Mouse (Mus musculus): ENCODE data around the gene Olfr1386. TPM values are rescaled to one million over a fixed set of nuclear protein-coding genes. Genes with fewer than 3 reads are reported as not detected.

The Olfr1386 gene
- polyA plus RNA-seq, 1 experiment from 2014 or later: not detected

Other genes starting within 250 kb of the Olfr1386 start
- gene Mgat1, start 220.9 kb upstream of the Olfr1386 start, polyA plus RNA-seq (2016; fragmentation: Nextera tagmentation; extraction: Ambion mirVana): 35.4 and 35.7 TPM in 2 replicates
- gene Olfr1393, start 186.7 kb upstream of the Olfr1386 start, polyA plus RNA-seq (2016; fragmentation: Nextera tagmentation; extraction: Ambion mirVana): 0.05 and 0.10 TPM in 2 replicates
- not detected in 2 replicates for gene Olfr1392, start 179.8 kb upstream of the Olfr1386 start, polyA plus RNA-seq (2016; fragmentation: Nextera tagmentation; extraction: Ambion mirVana)
- not detected in 2 replicates for gene Olfr10, start 160.3 kb upstream of the Olfr1386 start, polyA plus RNA-seq (2016; fragmentation: Nextera tagmentation; extraction: Ambion mirVana)
- gene Olfr1391, start 142.3 kb upstream of the Olfr1386 start, polyA plus RNA-seq (2016; fragmentation: Nextera tagmentation; extraction: Ambion mirVana): not detected in 2 replicates
- gene Olfr1390, start 129.9 kb upstream of the Olfr1386 start, polyA plus RNA-seq (2016; fragmentation: Nextera tagmentation; extraction: Ambion mirVana): not detected in 2 replicates
- not detected in 2 replicates for gene Olfr1389, start 42.0 kb upstream of the Olfr1386 start, polyA plus RNA-seq (2016; fragmentation: Nextera tagmentation; extraction: Ambion mirVana)
- gene Olfr1388, start 28.4 kb upstream of the Olfr1386 start, polyA plus RNA-seq (2016; fragmentation: Nextera tagmentation; extraction: Ambion mirVana): 0.07 and 0.11 TPM in 2 replicates
- gene Olfr1387, start 9.7 kb upstream of the Olfr1386 start, polyA plus RNA-seq (2016; fragmentation: Nextera tagmentation; extraction: Ambion mirVana): not detected in 2 replicates
- gene Olfr1385, start 24.0 kb downstream of the Olfr1386 start, polyA plus RNA-seq (2016; fragmentation: Nextera tagmentation; extraction: Ambion mirVana): not detected in 2 replicates
- not detected in 2 replicates for gene Olfr1384, start 41.7 kb downstream of the Olfr1386 start, polyA plus RNA-seq (2016; fragmentation: Nextera tagmentation; extraction: Ambion mirVana)
- gene Olfr1383, start 54.6 kb downstream of the Olfr1386 start, polyA plus RNA-seq (2016; fragmentation: Nextera tagmentation; extraction: Ambion mirVana): not detected in 2 replicates
- not detected in 2 replicates for gene Olfr1382, start 63.2 kb downstream of the Olfr1386 start, polyA plus RNA-seq (2016; fragmentation: Nextera tagmentation; extraction: Ambion mirVana)
- gene Olfr1381, start 78.4 kb downstream of the Olfr1386 start, polyA plus RNA-seq (2016; fragmentation: Nextera tagmentation; extraction: Ambion mirVana): not detected in 2 replicates
- not detected in 2 replicates for gene Olfr1380, start 91.8 kb downstream of the Olfr1386 start, polyA plus RNA-seq (2016; fragmentation: Nextera tagmentation; extraction: Ambion mirVana)
- gene Flt4, start 144.2 kb downstream of the Olfr1386 start, polyA plus RNA-seq (2016; fragmentation: Nextera tagmentation; extraction: Ambion mirVana): 4.7 and 4.8 TPM in 2 replicates
- not detected in 2 replicates for gene Scgb3a1, start 198.6 kb downstream of the Olfr1386 start, polyA plus RNA-seq (2016; fragmentation: Nextera tagmentation; extraction: Ambion mirVana)
- gene Cnot6, start 247.7 kb downstream of the Olfr1386 start, polyA plus RNA-seq (2016; fragmentation: Nextera tagmentation; extraction: Ambion mirVana): 40.2 and 44.7 TPM in 2 replicates